Mouse (Mus musculus): ENCODE measurements around the gene Stxbp1.

Gene Stxbp1

GRCm38 (mm10) chr2:32788581-32788980 is 58.5 kb downstream of the Stxbp1 start:
- DNase-seq (ENCODE audit: low spot score): no peak

DNA sequence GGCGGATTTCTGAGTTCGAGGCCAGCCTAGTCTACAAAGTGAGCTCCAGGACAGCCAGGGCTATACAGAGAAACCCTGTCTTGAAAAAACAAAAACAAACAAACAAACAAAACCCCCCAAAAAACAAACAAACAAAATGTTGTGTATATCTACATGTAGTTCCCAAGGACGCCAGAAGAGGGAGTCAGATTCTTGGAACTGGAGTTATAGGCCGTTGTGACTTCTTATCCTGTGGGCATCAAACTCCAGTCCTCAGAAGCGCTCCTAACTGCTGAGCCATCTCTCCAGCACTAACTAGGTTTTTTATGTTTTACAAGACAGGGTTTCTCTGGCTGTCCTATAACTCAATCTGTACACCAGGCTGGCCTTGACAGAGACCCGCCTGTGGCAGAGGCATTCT is 59.9 kb downstream of the Stxbp1 start:
- no peak for DNase-seq (ENCODE audit: low spot score)

DNA sequence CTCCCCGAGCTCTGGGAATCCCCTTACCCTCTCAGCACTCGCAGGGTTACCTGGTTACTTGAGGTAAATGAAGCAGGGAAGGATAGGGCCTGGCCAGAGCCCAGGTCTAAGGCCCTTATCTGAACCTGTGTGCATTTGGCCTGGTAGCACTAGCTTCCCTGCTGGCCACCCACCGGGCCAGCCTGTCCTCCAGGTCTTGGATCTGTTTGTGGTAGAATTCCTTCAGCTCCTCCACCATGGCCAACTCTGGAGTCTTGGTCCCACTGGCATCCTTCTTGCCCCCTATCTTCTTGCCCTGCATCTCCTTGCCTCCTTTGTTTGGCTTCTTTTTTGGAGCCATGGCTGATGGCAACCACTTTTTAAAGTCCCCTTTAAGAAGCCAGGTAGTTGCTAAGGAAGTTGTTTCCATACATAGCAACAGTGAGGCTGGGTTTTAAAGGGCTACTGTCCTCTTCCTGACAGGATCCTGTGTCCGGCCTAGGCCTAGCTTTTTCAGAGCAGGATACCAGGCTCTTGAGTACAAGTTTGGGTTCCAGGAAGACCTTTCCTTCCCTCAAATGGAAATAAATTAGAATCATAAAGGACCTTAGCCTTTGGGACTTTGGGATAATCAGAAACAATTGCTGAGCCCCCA is 62.9 kb downstream of the Stxbp1 start, which contains the start of gene Cfap157:
TSS of gene Cfap157 (minus strand) at position 381 of the 634 bp plus-strand sequence.
- no peak for DNase-seq (ENCODE audit: low spot score)

DNA sequence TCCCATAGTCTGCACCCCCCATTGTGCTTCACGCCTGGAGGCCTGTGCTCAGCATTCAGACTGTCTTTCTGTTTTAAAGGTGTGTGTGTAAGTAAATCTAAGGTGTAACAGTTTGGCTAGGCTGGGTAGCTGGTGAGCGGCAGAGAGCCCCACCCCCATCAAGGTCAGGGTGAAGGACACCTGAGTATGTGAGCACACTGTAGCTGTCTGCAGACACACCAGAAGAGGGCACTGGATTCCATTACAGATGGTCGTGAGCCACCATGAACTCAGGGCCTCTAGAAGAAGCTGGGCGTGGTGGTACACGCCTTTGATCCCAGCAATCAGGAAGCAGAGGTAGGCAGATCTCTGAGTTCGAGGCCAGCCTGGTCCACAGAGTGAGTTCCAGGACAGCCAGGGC is 65.3 kb downstream of the Stxbp1 start:
- no peak for DNase-seq (ENCODE audit: low spot score)

- no peak for DNase-seq (ENCODE audit: low spot score)
Measured at GRCm38 (mm10) chr2:32779714-32780113, 67.3 kb downstream of the Stxbp1 start.

GRCm38 (mm10) chr2:32779131-32779530 is 67.9 kb downstream of the Stxbp1 start:
- peak; percentile 13 for DNase-seq (ENCODE audit: low spot score)

- DNase-seq (ENCODE audit: low spot score): no peak
Measured at GRCm38 (mm10) chr2:32778081-32778480, 69.0 kb downstream of the Stxbp1 start.

- no peak for DNase-seq (ENCODE audit: low spot score)
Measured at GRCm38 (mm10) chr2:32776192-32776591, 70.9 kb downstream of the Stxbp1 start.

DNA sequence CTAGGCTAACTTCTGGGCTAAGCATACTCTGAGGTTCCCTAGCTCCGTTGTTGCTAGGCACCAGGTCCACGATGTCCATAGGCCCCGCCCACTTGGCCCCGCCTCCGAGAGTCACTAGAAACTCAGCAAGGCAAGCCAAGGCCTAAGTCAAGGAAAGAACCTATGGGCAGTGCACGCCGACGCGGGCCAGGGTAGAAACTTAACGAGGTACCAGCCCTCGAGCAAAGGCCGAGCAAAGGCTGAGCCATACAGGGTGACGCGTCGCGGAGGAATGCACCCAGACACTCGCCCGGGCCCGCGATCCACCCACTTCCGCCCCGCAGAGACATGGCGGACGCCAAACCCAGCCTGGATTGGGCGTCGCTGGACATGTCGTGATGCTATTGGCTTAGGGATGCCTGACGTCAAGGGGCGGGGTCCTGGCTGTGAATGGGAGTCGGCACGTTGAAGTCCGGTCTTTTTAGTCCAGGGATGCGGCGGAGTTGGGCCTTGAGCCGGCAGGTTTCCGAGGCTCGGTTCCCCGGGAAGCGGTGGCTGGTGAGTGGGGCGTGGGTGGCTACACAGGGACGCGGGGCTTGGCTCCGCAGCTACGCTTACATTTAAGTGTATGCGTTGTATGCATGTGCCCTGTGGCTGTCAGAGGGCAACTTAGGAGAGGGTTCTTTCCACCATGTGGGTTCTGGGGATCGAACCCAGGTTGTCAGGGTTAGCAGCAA is 71.5 kb downstream of the Stxbp1 start, which contains the start of the genes Ttc16 and Ptrh1:
TSS of gene Ttc16 (minus strand) at position 275 of the 716 bp plus-strand sequence.
TSS of gene Ptrh1 (plus strand) at position 428 of the 716 bp plus-strand sequence.
- peak; percentile 94 for DNase-seq (ENCODE audit: low spot score)

DNA sequence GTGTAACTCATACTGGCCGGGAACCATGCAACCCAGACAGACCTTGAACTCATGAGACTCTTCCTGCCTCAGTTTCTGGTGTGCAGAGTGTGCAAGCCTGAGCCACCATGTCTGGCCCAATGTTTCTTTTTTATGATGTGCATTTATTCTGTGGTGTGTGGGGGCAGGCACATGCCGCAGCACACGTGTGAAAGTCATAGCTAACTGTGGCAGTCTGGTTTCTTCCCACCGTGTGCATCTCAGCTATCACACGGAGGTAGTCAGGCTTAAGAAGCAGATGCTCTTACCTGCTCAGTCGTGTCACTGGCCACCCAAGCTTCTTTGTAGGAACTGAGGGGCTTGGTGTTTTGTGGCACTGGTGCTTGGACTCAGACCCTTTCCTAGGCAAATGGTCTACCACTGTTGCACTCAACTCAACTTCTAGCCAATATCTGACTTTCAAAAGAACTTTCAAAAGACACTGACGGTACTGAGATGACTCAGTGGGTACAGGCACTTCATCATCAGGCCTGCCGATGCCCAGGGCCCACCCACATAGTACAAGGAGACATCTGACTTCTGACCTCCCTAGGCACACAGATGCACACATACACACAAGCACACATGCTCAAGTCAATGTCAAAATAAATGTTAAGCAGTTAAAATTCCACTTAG is 74.3 kb downstream of the Stxbp1 start:
- DNase-seq (ENCODE audit: low spot score): no peak

DNA sequence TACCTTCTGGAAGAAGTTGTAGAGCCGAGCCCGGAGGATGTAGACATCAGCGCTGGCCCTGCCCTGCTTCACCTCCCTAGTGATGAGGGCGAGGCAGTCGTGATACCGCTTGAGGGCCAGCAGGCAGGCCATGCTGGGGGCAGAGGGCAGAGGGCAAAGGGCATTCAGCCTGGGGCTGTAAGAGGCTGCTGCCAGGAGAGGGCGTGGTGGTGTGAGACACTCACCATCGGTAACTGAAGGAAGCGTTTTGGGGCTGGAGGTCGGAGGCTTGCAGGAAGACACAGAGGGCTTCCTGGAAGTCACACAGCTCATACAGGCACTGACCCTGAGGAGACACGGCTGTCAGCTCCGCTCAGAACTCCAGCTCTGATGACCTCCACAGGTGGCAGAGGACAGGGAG is 75.2 kb downstream of the Stxbp1 start:
- DNase-seq (ENCODE audit: low spot score): no peak

DNA sequence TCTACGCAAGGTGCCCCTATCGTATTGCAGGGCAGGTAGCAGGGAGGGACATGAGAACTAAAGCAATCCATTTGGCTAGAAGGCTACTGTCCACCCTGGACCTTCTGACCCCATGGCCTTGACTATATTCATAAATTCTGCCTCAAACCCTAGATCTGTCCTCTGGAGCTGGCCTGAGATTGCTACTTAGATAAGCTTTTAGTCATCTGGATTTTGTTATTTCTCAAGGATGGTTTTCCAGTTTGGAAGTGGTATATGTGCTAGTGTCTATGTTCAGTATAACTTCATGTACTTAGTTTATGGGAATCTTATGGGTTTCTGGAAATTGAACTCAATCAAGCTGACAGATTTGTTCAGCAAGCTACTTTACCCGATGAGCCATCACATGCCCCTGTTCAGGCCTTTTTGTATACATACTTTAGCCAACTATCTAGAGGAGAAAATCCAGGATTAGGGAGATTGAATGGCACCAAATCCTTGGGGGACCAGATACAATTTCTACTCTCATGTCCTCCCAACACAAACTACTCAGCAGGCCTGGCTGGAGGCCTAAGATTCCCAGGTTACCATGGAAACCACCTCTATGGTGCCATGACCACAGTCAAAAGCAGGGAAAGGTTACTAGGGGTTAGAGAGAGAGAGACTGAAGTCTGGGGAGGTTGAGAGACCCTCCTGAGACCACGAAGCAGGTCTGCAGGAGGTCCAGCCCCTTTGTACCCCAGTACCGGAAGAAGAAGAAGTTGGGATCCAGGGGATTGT is 77.5 kb downstream of the Stxbp1 start:
- DNase-seq (ENCODE audit: low spot score): no peak

- peak; percentile 10 for DNase-seq (ENCODE audit: low spot score)
Measured at GRCm38 (mm10) chr2:32768661-32769285, 78.3 kb downstream of the Stxbp1 start.

GRCm38 (mm10) chr2:32767241-32767640 is 79.8 kb downstream of the Stxbp1 start:
- no peak for DNase-seq (ENCODE audit: low spot score)

GRCm38 (mm10) chr2:32763353-32763752 is 83.7 kb downstream of the Stxbp1 start:
- DNase-seq (ENCODE audit: low spot score): no peak

DNA sequence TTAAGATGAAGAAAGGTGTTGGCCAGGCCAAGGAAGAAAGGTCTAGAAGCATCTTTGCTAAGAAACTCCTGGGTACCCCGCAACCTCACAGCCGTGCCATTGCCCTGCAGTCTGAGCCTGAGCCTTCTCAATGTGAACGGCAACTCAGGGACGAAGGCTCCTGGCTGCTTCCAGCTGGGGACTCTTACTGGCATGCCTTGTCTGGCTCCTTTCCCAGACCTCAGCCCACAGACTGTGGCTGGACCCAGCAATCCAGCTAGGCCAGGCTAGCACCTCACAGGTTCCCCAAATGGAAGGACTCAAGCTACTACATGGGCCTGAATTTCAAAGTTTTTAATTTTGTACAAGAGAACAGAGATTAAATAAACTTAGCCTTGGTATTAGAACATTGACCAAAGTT is 85.2 kb downstream of the Stxbp1 start:
- DNase-seq (ENCODE audit: low spot score): no peak

DNA sequence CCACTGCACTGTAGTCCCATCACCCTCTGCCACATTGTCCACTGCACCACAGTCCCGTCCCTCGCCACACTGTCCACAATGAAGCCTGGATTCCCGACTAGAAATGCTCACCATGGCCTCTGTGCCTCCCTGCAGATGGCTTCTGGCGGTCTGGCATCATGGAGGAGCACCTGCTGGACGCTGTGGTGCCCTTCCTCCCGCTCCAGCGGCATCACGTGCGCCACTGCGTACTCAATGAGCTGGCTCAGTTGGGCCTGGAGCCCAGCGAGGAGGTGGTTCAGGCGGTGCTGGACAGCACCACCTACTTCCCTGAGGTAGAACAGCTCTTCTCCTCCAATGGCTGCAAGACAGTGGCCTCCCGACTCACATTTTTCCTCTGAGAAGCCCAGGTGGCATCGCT is 85.7 kb downstream of the Stxbp1 start:
- DNase-seq (ENCODE audit: low spot score): no peak

- DNase-seq (ENCODE audit: low spot score): no peak
Measured at GRCm38 (mm10) chr2:32759001-32759400, 88.0 kb downstream of the Stxbp1 start.

- no peak for DNase-seq (ENCODE audit: low spot score)
Measured at GRCm38 (mm10) chr2:32758503-32758902, 88.5 kb downstream of the Stxbp1 start.

DNA sequence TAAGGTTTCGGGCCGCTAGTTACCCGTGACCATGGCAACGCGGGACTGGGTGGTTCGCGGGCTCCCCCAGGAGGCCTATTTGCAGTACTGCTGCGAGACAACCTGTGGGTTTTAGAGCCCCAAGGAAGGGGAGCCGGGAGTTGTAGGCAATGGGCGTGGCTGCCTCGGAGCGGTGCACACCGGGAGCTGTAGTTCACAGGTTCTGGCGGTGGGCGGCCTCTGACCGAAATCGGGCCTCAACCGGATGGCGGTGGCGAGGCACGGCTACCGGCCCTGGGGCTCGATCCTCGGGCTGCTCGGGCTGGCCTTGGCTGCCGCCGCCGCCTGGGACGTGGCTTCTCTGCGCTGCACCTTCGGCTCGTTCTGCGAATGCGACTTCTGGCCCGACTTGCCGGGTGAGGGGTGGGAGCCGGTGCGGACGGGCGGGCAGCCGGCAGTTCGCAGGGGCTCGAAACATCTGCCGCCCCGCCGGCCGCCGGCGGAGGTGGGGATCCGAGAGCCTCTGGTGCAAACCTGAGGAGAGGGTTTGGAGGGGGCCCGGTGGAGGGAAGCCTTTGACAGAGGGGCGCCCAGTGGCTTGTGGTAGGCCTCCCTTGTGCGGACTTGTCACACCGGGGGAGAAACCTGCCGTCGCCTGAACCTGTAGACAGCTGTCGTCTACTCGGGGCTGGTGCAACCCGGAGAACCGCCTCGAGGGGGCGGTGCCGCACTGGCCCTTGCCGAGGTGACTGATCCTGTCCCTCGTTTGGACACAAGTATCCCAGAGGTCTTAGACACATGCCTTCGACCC is 89.8 kb downstream of the Stxbp1 start, which contains the start of gene Tor2a:
TSS of gene Tor2a (plus strand) at position 179 of the 790 bp plus-strand sequence.
- DNase-seq (ENCODE audit: low spot score): peak; percentile 89

DNA sequence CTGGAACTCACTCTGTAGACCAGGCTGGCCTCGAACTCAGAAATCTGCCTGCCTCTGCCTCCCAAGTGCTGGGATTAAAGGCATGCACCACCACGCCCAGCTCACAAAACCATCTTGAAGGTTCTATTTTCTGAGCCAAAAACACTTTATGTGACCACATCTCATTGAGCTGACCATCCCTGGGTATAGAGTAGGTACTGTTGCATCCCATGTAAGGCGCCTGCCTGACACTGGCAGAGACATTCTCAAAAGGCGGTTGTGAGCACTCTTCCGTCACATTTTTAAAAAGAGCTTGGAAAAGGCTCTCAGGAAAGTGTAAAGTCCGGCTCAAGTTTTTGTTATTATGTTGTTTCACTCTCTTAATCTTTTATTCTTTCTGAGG is 90.4 kb downstream of the Stxbp1 start:
- DNase-seq (ENCODE audit: low spot score): no peak

All from spleen, adult 12 weeks (tissue).